Mouse (Mus musculus): ENCODE measurements around the gene Ilf3.

Gene Ilf3

DNA sequence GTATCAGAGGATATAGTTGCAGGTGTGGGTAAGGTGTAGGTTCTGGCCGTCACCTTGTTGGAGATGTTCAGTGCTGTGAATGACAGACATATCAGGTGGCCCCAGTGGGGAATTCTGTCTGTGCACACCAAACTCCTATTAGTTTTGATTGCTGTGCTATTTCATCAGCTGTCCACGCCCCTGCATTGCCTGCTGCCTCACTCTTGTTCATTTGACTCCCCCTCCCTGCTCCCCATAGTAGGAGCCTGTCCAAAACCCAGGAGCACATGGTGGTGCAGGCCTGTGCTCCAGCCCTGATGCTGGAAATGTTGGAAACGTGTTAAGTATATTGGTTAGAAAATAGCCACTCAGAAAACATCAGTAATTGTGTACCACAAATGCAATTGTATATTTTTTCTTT is 71.8 kb downstream of the Ilf3 start:
- DNase-seq (ENCODE audit: low spot score) = no peak

DNA sequence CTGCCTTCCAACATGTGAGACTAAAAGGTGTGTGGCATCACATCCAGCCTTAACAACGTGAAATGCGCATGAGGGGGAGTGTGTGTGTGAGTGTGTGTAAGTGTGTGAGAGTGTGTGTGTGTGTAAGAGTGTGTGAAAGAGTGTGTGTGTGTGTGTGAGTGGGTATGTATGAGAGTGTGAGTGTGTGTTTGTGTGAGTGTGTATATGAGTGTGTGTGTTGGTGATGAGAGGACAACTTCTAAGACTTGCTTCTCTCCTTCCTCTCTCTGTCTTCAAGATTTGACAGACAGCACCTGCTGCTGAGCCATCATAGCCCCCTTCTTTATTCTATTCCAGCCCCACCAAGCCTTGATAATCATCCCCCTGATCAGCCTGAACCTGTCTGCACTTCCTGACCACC is 72.2 kb downstream of the Ilf3 start:
- no peak for DNase-seq (ENCODE audit: low spot score)

DNA sequence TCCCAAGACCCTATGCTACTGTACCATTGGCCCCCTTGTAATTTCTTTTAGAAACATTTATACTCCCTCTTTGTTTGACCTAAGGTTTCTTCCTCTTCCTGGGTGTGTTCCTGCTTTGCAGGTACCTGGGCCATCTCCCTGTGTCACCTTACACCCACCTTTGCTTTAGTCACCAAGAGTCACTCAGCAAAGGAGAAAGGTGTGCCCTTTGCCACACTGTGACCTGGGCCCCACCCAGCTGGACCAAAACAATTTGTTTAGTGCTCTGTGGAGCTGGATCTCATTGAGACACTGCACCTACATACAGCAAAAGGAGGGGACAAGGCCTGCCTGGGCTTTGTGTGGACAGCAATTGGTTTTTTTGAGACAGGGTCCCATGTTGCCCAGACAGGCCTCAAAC is 72.7 kb downstream of the Ilf3 start:
- no peak for DNase-seq (ENCODE audit: low spot score)

DNA sequence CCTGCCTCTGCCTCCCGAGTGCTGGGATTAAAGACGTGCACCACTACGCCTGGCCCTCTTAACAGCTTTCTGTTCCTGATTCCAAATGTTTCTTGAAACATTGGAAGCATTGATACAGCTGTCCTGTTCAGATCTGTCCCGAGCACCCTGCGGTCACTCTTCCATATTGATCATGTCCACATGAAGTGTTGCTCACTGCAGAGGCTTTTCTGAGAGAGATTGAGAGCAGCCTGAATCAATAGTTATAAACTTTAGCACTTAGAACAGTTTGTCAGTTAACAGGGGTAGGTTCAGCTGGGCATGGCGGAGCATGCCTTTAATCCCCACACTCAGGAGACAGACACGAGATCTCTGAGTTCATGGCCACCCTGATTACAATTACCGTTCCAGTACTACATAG is 76.2 kb downstream of the Ilf3 start:
- no peak for DNase-seq (ENCODE audit: low spot score)

DNA sequence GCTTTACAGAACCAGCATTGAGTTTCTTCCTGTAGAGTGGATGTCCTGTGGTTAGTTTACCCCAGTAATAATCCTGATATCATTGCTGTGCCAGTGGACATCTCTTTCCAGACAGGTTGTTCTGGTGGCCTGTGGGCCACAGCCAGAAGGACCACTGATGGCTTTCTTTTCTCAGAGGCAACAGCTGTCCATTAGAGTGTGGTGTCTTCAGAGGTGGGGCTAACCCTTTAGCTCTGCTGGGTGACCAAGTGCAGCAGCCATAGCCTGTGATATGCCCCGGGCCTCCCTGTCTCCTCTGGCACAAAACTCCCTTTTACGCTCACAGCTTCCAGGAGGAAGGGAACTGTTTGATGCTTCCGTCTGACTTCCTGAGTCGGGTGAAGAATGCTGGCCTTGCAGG is 76.9 kb downstream of the Ilf3 start:
- DNase-seq (ENCODE audit: low spot score) = no peak

DNA sequence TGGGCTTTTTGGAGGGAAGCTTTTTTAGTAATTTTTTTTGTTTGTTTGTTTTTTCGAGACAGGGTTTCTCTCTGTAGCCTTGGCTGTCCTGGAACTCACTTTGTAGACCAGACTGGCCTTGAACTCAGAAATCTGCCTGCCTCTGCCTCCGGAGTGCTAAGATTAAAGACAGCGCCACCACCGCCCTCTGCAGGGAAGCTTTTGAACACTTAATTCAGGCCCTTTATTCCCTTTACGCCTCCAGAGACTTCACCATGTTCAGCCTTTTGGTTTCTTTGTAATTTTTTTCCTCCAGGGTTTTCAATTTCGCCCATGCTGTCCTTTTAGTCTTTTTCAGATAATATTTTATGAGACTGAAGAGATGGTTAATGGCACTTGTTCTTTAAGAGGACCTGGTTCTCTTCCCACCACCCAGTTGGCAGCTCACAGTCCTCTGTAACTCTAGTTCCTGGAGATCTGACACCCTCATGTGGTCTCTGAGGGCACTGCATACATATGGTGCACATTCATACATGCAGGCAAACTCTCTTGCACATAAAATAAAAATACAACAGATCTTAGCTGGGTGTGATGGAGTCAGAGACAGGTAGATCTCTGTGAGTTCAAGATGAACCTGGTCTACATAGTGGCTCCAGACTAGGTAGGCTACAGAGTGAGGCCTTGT is 77.5 kb downstream of the Ilf3 start:
- DNase-seq (ENCODE audit: low spot score) = no peak

DNA sequence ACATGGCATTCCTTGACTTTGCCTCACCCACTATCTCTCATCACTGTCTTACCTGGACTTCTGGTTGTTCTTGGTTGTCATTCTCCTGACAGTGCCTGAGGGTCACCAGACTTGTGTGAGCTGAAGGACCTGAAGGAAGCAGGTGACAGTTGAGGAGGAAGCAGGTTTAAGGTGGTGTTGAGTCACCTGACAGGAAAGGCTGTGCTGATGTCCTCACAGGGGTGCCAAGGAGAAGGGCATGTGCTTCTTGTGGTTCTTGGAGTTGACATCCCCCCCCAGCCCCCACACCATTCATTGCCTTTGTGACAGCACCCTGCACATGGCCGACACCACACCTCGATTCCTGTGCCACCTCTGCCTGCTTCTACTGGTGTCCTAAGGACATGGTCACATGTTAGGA is 80.1 kb downstream of the Ilf3 start:
- DNase-seq (ENCODE audit: low spot score) = no peak

DNA sequence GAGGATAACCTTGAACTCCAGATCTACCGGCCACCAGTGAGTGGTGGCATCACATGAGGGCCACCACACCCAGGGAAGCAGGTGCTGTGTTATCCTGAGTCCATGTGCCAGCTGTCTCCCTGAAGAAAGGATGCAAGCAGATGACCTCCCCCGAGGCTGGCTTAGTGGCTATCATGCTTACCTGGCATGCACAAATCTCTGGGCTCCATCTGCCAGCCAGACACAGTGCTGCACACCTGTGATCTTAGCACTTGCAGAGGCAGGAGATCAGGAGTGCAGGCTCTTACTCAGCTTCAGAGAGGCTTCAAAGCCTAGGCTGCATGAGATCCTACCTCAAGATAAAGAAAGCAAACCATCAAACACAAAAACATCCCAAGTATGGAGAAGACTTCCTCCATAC is 82.0 kb downstream of the Ilf3 start:
- no peak for DNase-seq (ENCODE audit: low spot score)

DNA sequence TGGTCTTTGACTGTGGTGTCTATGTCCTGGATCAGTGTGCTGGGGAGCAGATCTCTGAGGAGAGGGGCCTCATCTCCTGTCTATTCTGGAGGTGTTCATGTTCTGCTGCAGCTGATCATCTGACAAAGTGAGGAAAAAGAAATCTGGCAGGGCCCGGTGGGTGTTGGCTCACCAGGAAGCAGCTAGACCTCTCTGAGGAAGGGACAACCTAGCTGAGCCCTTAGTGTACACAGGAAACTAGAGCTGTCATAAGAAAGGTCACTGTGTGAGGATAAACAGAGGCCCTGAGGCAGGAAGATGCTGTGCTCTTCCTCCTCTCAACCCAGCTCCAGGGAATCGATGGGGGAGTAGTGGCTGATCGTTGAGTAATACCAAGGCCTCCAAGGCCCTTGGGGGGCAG is 82.6 kb downstream of the Ilf3 start:
- no peak for DNase-seq (ENCODE audit: low spot score)

DNA sequence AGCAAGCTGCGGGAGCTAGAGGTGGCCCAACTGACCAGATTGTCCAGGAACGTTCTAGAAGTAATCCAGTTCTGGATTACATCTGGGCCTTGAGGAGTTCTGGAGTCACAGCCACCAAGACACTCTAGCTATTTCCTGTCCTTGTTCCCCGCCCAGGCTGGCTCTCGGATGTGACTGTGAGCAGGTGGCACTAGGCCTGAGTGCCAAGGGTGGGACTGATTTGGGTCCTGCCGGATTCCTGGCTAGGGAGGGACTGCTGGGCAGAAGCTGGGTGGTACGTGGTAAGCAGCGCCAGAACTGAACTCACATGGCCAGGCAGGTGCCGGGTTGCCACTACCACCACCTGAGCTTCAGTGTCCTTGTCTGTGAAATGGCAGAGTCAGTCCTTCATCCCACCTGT is 83.7 kb downstream of the Ilf3 start:
- no peak for DNase-seq (ENCODE audit: low spot score)

DNA sequence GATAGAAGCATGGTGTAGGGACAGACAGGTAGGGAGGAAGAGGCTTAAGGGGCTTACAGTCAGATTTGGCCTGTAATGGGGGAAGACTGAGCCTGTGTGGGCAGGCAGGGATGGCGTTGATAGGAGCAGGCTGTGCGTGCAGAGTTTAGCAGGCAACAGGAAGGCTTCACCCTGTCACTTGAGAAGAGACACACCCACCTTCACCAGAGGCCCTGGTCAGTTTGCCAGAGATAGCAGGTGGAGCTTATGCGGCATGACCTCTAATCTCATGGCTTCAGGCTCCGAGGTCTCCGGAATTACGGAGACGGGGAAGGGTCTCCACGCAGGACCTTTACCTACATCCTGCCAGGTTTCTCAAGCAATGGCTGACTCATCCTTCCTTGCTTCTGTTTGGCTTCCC is 84.2 kb downstream of the Ilf3 start:
- no peak for DNase-seq (ENCODE audit: low spot score)

DNA sequence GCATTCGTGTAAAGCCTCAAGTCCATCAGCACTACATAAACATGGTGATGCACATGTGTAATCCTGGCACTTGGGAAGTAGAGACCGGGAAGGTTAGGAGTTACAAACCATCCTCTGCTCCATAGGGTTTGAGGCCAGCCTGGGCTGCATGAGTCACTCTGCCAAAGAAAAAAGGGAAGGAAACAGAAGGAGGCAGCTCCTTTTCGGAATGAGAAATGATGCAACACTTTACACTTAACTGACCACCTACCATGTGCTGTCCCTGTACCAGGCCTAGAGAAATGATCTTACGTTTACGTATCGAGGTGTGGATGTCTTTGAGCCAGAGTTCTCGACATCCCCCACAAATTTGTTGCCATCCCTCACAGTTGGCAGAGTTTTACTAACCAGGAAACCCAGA is 85.3 kb downstream of the Ilf3 start:
- no peak for DNase-seq (ENCODE audit: low spot score)

DNA sequence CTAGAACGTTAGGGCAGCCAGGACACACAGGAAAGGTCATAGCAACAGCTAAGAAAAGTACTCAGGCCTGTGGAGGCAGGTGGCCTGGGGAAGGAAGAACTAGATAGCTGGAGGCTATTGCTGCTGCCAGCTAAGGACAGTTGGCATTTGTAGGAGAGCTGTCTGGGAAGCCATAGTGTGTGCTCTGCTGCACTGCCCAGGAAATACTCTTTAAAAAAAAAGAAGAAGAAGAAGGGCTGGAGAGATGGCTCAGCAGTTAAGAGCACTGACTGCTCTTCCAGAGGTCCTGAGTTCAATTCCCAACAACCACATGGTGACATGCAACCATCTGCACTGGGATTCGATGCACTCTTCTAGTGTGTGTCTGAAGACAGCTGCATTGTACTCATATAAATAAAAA is 85.8 kb downstream of the Ilf3 start:
- DNase-seq (ENCODE audit: low spot score) = no peak

DNA sequence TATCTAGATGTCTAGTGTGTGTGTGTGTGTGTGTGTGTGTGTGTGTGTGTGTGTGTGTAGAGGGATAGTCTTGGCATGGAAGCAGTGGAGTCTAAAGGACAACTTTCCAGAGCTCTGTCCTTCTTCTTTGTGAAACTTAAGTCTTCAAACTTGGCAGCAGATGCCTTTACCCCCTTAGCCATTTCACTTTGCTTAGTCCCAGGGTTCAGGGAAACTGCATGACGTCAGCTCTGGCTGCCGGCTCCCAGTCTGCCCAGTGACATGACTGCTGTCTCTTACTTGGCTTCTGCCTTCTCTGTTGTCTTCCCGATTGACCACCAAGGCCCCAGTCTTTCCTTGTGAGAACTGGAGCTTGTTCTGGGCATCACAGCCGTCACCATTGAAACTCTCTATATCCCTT is 86.9 kb downstream of the Ilf3 start:
- DNase-seq (ENCODE audit: low spot score) = no peak
